Mouse (Mus musculus): Measurements from ENCODE around the gene Mapk3. TPM values are rescaled to one million over a fixed set of nuclear protein-coding genes. Genes with fewer than 3 reads are reported as not detected.
"Not testable (repeated sequence)": the region's sequence is repeated elsewhere in the genome, so short reads cannot be mapped to it uniquely, and the experiment has no call there.

The Mapk3 gene
- total RNA-seq (2021), result 10 to 100 TPM; 15.7 to 21.9 TPM
- long read RNA-seq, experiment 1, transcript Mapk3-202 (9 exons, 1,800 nt), result major isoform, 13 of 18 reads
- long read RNA-seq, experiment 1, partial matches to known transcripts, result 5 of 18 reads
- long read RNA-seq, experiment 1, other reads (novel, unspliced or antisense), result 0 of 18 reads
- long read RNA-seq, experiment 2, transcript Mapk3-202 (9 exons, 1,800 nt), result major isoform, 9 of 12 reads
- long read RNA-seq, experiment 2, partial matches to known transcripts, result 3 of 12 reads
- long read RNA-seq, experiment 2, other reads (novel, unspliced or antisense), result 0 of 12 reads

- intact Hi-C loops (cut with DNase I), result loop anchor here (5.0 kb wide), 1 partner anchor 258 kb away; the partner anchor contains the start of genes Pagr1a and Pagr1b
These were observed at the start of gene Mapk3 for GRCm38 (mm10) chr7:126759050-126759671. Gene Mapk3, plus strand, starts transcription at chr7:126759601.

GRCm38 (mm10) chr7:126710266-126710665, 49.1 kb upstream of the Mapk3 start:
- intact Hi-C loops (cut with DNase I), result no loop called here
- no peak for DNase-seq

More at GRCm38 (mm10) chr7:126759050-126759671, at the start of gene Mapk3:
- DNase-seq, result peak; percentile 83 to 84

GRCm38 (mm10) chr7:126711910-126712309, 47.5 kb upstream of the Mapk3 start:
- intact Hi-C loops (cut with DNase I), result no loop called here

GRCm38 (mm10) chr7:126715679-126716078, 43.7 kb upstream of the Mapk3 start:
- intact Hi-C loops (cut with DNase I), result no loop called here
- DNase-seq, result no peak

More at GRCm38 (mm10) chr7:126711910-126712309, 47.5 kb upstream of the Mapk3 start:
- no peak for DNase-seq

GRCm38 (mm10) chr7:126717566-126717965, 41.8 kb upstream of the Mapk3 start:
- no peak for DNase-seq
- intact Hi-C loops (cut with DNase I), result no loop called here

DNA sequence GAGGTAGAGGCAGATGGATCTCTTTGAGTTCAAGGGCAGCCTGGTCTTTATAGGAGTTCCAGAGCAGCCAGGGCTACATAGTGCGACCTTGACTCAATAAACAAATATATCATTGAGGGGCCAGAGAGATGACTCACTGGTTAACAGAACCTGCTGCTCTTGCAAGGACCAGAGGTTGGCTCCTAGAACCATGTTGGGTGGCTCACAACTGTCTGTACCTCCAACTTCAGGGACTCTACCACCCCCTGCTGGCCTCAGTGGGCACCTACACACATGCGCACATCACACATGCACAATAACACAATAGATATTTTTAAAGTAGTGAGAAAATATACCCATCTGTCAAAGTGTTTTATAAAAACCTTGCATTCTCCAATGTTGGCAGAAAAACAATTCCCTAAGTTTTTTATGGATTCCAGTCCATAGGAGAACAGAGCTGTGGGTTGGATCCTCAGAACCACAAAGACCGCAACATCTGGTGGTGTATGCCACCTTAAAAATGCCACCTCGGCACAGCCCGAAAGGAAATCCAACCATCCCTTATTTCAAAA, 40.5 kb upstream of the Mapk3 start:
- no peak for DNase-seq
- intact Hi-C loops (cut with DNase I), result no loop called here

GRCm38 (mm10) chr7:126721635-126722034, 37.8 kb upstream of the Mapk3 start:
- DNase-seq, result no peak
- intact Hi-C loops (cut with DNase I), result no loop called here

DNA sequence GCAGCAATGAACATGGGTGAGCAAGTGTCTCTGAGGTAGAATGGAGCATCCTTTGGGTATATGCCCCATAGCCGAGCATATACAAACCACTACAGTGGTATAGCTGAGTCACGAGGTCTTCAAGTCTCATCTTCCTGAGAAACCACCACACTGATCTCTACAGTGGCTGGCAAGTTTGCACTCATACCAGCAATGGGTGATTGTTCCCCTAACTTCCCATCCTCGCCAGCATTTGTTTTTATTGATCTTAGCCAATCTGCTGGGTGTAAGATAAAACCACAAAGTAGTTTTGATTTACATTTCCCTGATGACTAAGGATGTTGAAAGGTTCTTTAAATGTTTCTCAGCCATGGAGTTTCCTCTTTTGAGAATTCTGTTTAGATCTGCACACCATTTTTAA, 34.3 kb upstream of the Mapk3 start:
- DNase-seq, result no peak

DNA sequence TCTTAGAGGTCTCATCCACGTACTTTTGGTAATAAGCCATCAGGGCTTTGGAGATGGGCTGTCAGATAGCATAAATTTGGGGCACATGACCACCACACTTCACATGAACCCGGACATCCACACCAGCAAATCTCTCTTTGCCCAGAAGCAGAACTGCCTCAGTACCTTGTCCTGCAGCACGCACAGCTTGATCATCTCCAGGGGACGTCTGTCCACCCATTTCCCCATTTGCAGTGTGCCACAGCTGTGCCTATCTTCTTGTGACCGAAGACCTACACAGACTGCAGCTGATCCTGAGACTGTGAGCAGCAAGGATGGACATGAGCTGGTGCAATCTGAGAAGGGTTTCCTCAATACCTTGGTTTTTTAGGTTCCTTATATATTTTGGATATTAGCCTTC, 33.7 kb upstream of the Mapk3 start:
- DNase-seq, result no peak
- intact Hi-C loops (cut with DNase I), result no loop called here

More for the DNA sequence above, 34.3 kb upstream of the Mapk3 start:
- intact Hi-C loops (cut with DNase I), result no loop called here

- DNase-seq; intact Hi-C loops (cut with DNase I): not testable (repeated sequence)
These were observed 29.1 kb upstream of the Mapk3 start for GRCm38 (mm10) chr7:126730256-126730789.

DNA sequence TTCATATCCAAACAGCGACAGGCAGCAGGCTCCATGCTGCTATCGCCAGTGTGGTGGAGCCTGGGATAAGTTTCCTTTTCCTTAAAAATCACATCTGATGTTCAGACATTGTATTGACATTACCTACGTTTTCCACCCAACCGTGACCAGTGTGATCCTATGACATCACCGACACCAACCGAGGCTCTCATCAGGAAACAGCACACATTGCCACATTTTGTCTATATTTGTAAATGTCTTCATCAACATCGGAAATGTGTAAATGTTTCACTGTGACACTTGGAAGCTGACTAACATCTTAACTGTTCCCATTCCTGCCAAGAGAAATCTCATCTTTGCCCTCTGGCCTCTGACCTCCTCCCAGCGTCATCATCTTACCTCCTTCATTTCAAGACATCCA, 23.3 kb upstream of the Mapk3 start:
- no peak for DNase-seq
- intact Hi-C loops (cut with DNase I), result no loop called here

DNA sequence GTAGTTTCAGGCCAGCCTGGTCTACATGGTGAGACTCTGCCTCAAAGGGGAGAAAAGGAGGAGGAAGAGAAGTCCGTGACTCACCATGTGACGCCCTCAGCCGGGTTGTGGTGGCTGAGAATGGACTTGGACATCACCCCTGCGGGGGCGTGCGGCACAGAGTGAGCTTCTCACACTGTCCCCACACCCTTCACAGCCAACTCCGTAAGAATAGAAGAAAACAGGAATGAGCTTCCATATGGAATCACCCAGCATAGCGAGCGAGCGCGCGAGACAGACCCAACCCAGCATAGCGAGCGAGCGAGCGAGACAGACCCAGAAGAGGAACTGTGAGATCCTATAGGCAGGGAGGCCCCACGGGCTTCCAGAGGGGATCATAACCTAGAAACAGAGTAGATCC, 19.9 kb upstream of the Mapk3 start:
- DNase-seq, result no peak
- intact Hi-C loops (cut with DNase I), result no loop called here

DNA sequence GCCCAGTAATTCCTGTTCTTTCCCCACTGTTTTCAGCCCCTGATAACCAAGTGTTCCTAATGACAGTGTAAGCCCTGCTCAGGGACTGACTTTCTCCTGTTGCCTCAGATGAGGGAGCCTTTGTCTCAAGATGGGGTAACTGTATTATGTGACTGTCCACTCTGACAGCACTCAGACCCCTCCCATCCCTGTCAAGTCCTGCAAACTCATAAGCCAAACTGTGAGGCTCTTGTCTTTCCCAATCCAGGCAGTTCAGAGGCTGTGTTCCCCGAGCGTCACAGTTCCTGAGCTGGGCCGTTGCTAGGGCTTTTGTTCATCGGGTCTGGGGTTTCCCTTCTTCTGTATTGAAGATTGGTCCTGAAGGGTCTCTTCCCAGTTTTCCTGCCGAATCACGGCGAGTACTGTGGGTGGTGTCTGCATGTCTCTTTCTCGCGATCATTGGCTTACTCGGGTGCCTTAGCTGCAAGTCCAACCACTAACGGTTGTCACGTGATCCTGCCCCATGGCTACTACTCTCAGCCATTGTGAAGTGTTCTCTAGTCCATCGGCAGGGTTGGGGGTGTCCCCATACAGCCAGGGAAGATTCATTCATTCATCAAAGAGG, 19.2 kb upstream of the Mapk3 start:
- intact Hi-C loops (cut with DNase I), result no loop called here
- no peak for DNase-seq

DNA sequence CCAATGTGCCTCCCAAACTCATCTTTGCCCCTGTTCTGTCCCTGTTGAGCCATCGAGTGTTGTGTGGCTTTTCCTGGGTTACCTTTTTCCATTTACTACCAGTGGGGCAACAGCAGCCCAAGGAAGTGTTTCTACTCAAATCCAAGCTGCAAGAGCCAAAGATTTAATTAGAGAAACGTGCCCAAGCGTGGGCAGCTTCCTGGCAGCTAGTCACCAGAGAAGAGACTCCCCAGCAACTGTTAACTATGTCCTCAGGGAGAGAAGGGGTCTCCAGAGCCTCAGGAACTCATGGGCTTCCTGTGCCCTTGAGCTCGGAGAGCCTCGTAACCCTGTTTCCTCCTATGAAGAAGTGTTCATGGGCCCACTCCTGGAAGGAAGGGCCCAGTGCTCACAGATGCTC, 18.4 kb upstream of the Mapk3 start:
- DNase-seq, result no peak
- intact Hi-C loops (cut with DNase I), result no loop called here

GRCm38 (mm10) chr7:126741452-126741851, 17.9 kb upstream of the Mapk3 start:
- DNase-seq, result no peak
- intact Hi-C loops (cut with DNase I), result no loop called here

DNA sequence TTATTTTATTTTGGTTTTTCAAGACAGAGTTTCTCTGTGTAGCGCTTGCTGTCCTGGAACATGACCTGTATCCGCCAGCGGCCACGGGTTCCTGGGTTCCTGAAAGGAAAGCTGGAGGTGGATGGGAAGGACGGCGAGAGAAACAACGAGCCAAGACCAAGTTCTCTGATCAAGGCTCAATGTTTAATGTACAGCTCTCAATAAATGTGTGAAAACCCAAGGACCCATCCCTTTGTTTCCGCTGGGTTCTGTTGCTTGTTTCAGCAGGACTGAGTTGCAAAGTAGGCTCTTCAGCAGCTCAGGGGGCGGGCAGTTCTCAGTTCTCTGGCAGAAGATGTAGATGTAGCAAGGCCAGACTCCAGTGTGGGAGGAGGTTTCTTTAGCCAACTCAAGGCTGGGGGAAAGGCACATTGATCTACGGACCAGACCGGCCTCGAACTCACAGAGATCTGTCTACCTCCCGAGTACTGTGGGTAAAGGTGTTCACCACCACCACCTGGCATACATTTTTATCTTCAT, 17.4 kb upstream of the Mapk3 start:
- DNase-seq, result no peak
- intact Hi-C loops (cut with DNase I), result no loop called here

DNA sequence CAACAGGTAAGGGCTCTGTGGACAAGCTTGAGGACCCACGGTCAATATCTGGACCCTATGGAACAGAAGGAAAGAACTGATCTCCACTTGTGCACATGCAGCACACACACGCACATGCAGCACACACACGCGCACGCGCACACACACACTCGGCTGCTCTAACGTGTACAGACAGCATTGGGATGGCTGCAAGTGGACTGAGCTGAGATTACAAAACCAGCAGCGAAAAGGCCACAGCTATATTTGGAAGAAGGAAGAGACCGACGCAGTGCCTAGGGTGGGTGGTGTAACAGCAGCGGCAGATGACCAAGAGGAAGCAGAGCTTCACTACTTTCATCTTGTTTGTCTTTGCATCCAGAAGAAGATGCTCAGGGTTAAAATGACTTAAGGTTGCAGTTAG, 13.3 kb upstream of the Mapk3 start:
- intact Hi-C loops (cut with DNase I), result no loop called here

DNA sequence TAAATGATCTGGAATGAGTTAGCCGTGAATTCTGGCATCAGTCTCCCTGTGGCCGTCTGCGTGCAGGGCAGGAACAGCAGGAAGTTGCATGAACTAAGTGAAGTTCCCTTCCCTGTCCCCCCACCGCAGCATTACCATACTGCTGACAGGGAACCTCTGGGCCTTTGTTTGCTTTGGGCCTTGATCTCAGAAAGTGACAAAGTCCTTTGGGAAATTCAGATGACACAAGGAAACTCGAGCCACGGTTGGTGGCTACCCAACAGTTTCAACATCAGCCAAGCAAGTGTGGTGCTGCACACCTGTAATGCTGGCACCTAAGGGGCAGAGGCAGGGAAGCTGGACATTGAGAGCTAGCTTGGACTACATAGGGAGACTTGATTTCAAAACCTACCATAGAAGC, 12.6 kb upstream of the Mapk3 start:
- DNase-seq, result no peak
- intact Hi-C loops (cut with DNase I), result no loop called here

More for the DNA sequence above, 13.3 kb upstream of the Mapk3 start:
- no peak for DNase-seq

DNA sequence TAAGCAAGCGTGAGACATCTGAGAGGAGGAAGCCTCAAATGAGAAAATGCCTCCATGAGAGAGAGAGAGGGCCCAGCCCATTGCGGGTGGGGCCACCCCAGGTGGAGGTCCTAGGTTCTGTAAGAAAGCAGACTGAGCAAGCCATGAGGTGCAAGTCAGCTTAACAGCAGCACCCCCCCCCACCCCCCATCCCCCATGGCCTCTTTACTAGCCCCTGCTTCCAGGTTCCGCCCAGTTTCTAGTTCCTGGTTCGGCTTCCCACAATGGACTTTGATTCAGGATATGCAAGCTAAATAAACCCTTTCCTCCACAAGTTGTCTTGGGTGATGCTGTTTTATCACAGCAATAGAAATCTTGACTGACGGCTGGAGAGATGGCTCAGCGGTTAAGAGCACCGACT, 10.6 kb upstream of the Mapk3 start:
- intact Hi-C loops (cut with DNase I), result no loop called here
- DNase-seq, result no peak

DNA sequence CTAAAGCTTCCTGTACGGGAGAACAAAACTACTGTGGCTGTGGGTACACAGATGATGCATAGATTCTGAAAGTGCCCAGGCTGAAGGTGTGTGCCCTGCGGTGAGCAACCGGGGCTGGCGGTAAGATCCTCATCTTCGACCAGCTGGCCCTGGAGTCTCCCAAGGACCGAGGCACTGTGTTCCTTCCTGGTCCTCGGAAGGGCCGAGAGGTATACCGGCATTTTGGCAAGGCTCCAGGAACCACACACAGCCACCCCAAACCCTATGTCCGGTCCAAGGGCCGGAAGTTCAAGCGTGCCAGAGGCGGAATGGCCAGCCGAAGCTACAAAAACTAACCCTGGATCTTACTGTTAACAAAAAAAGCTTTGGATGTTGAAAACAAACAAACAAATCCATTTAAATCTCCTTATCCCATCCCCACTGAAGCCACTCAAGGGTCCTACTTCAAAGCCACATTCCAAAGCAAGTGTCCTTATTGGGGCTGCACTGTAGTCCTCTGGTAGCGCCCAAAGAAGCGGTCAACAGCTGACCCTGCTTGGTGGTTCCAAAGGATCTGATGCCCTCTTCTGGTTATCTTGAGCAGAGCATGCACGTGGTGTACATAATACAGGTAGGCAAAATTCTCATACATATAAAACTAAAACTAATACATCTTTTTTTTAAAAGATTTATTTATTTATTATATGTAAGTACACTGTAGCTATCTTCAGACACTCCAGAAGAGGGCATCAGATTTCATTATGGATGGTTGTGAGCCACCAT, 9.6 kb upstream of the Mapk3 start:
- intact Hi-C loops (cut with DNase I), result loop anchor here (5.0 kb wide), 1 partner anchor 358 kb away; no protein-coding TSS in a partner anchor
- no peak for DNase-seq
